Mouse (Mus musculus): Measurements from ENCODE around the gene Fam131a.
"Not testable (repeated sequence)": the region's sequence is repeated elsewhere in the genome, so short reads cannot be mapped to it uniquely, and the experiment has no call there.

Gene Fam131a

DNA sequence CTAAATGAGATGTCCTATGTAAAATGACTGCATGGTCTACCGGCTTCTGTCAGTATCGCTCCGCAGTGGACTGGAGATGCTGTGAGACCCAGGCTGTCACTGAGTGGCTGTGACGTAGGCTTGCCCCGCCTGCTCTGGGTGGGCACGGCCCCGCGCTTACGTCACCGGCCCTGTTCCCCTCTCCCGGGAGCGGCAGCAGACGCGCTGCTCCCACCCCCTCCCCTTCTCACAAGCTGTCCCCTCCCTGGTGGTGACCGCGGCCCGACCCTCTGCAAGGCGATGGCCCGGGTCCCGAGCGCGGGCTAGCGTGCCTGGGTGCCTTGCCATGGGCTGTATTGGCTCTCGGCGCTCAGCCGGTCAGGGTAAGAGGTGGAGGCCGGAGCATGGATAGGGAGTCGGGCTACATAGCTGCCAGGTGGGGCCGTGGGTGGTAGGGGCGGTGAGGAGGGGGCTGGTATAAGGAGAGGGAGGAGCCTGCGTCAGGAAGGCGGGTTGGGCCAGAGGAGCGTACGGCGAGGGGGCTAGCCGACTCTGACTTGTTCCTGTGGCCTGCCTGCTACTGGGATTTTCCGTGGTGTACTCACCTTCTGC, at the start of gene Fam131a:
Gene Fam131a (plus strand): TSS at position 131 of the 591 bp plus-strand sequence.
- DNase-seq: peak; percentile 72 to 74

DNA sequence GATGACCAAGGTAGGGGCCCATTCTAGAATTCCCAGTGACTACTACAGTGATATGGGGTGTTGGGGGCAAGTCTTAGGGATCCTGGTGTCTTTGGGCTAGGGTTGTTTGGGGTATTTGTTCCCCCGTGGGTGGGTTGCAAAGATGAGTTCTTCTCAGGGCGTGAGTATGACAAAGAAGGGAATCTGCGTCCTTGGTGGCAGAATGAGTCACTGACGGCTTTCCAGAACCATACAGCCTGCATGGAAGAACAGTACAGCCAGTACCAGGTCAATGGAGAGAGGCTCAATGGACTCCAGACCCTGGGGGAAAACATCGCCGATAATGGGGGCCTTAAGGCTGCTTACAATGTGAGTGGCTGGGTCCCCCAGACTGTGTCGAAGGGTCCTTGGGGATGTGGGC, 49.1 kb upstream of the Fam131a start:
- no peak for DNase-seq

DNA sequence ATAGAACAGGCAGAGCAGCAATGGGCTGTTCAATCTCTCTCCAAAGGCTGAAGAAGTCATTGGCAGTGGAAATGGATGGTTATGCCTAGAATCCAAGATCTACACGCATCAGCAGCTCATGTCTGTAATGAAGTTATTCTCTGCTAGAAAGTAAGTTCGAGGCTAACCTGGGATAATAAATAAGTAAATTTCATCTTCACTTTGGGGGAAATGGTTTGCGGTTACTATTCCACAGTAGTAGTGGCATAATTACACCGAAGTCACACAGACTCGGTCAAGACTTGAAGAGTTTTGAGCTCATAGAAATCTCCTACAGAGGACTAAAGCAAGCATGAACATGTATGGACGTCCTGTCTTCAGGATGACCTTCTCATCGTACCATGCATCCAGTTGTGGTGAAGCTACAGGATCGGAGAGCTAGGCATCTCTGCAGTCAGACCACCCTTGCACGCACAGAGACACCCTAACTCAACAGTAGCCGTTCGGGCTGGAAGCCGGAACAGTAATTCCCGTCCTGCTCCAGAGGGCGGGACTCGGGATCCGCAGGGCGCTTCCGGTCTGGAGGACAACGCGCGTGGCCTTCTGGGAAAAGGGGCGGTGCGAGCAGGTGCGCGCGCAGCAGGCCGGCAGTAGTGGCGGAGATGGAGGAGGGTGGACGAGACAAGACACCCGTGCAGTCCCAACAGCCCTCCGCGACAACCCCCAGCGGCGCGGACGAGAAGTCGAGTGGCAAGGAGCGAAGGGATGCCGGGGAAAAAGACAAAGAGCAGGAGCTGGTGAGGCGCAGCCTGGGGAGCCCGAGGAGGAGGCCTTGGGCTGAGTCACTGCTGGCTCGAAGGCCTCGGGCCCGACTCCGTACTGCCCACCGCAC, 41.7 kb upstream of the Fam131a start, which contains the start of gene Psmd2:
Gene Psmd2 (plus strand): TSS at position 577 of the 871 bp plus-strand sequence.
- peak; percentile 88 to 89 for DNase-seq

DNA sequence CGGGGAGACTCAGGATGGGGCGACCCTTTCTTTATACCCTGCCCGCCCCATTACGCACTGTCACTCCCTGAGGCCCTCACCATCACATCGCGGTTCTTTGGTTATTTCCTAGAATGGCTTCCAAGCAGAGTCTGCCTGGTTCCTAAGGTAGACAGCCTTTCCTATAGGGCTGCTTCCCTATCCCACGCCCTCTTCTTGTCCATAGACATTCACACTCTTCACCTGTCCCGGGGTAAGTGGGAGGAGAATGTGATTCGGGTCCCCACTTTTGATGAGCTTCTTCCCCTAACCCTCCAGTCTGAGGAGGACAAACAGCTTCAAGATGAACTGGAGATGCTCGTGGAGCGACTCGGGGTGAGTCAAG, 41.1 kb upstream of the Fam131a start:
- DNase-seq: no peak

DNA sequence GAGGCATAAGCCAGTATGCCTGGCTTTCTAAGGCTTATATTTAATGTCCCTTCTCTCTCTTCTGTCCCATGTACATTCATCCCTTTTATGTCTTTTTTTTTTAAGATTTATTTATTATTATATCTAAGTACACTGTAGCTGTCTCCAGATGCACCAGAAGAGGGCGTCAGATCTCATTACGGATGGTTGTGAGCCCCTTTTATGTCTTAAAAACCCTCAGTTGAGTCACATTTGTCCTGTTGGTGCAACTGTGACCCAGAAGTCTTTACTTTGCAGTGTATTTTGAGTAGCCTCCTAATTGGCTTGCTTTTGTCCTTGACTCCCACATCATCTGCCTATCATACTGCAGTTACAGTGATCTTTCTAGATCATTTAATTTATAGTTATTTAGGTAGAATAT, 39.7 kb upstream of the Fam131a start:
- no peak for DNase-seq

DNA sequence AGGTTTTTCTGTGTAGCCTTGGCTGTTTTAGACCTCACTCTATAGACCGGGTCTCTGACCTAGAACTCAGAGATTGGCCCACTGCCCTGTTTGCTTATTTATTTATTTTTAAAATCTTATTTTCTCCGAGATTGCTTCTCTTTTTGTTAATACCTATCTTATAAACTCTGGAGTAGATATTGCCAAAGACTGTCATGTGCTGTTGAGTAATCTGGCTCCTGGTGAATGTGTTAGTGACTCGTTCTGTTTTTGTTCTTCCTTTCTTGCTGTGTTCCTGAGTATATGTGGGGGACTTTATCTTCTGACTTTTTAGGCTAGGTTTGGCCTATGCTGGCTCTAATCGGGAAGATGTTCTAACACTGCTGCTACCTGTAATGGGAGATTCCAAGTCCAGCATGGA, 35.4 kb upstream of the Fam131a start:
- DNase-seq: no peak

DNA sequence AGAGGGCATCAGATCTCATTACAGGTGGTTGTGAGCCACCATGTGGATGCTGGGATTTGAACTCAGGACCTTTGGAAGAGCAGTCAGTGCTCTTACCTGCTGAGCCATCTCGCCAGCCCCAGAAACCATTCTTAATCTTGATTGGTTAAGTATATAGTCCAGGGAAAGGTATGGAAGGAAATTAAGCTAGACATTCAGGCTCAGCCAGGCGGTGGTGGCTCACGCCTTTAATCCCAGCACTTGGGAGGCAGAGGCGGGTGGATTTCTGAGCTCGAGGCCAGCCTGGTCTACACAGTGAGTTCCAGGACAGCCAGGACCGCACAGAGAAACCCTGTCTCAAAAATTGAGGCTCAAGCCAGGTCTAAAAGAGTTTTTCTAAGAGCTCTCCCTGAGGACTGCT, 25.0 kb upstream of the Fam131a start, which contains the start of gene Eif4g1:
Gene Eif4g1 (plus strand): TSS at position 301 of the 400 bp plus-strand sequence.
- not testable (repeated sequence) for DNase-seq

DNA sequence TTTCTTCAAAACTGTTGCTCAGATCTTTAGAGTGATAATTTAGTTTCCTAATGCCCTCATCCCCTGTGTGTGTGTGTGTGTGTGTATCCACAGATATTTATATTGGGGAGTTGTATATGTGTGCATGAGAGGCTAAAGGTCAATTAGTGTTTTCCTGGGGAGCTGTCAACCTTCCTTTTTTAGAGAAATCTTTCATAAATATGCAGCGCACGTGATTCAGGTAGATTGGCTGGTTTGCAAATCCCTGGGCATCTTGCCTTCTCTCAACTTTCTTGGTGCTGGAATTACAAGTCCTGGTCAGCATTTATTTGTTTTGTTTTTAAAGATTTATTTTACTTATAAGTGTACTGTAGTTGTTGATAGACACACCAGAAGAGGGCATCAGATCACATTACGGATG, 22.8 kb upstream of the Fam131a start:
- no peak for DNase-seq

DNA sequence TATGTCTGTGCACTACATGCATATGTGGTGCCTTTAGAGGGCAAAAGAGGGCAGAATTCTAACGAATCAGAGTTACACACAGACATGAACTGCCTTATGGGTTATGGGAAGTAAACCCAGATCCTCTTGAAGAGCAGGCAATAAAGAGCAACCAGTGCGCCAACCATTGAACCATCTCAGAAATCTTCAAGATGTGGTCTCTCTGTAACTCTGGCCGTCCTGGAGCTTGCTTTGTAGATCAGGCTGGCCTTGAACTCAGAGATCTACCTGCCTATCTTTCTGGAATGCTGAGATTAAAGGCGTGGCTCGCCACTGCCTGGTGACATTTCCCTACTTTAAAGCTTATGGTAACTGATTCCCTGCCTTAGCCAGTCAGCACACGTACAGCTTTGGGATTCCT, 21.2 kb upstream of the Fam131a start:
- DNase-seq: no peak

DNA sequence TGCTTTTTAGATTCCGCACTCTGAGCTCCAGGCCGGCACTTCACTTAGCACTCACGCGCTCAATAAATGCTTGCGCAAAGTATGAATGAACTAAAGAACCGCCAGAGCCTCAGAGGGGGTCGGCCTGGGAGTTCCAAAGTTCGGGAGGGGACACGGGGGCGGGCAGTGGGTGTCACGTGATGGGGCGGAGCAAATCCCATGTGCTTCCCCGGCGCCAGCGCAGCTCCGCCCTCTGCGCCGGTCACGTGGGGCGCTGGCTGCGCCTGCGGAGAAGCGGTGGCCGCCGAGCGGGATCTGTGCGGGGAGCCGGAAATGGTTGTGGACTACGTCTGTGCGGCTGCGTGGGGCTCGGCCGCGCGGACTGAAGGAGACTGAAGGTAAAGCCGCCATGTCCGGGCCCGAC, 20.5 kb upstream of the Fam131a start:
- DNase-seq: peak; percentile 90 to 93

DNA sequence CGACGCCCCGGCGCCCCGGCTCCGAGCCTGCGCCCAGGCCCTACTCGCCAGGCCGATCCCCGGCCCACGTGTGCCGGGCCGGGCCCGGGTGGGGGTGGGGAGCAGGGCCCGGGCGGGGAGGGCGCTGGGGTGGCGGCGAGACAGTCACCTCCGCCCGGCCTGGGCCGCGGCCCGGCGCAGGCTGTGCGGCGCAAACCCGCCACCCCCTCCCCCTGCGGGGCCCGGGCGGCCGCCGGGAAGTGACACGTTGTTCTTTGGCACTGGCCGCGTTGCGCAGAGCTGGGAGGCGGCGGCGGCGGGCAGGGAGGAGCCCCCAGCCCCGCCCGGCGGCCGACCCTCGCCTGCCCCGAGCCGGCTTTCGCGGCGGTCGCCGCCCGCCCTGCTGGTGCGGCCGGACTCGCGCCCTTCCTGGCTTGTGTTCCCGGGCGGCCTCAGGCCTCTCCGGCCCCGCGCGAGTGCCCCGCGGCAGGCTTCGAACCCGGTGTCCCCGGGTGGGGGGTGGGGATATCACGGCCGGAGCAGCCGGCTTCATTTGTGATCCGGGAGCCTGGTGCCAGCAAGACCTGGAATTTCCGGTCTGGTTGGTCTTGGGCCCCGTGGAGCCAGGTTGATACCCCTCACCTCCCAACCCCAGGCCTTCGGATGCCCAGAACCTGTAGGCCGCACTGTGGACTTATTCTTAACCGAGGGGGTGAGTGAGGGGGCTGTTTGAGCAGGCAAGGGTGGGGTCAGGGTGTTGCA, 19.9 kb upstream of the Fam131a start:
- peak; percentile 36 to 38 for DNase-seq

DNA sequence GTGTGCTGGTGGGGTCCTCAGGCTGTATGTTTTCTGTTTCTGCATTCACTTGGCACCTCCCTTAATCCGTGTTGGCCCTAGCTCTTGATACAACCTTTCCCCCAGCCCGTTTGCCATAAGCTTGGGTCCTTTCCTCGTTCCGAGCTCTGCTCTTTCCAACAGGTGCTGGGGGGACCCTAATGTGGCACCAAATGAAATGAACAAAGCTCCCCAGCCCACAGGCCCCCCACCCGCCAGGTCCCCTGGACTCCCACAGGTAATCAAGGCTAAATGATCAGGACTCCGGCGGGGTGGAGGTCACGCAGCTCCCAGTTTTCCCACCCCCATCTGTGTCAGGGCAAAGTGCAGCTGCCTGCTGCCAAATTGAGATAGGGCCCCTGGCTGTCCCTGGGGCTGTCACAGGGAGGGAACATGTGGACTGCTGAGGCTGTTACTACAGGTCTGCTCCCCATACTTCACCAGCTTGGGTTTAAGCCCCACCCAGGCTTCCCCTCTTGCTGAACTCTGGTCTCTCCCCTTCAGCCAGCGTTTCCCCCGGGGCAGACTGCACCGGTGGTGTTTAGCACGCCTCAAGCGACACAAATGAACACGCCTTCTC, 19.2 kb upstream of the Fam131a start:
- peak in 1 of 2 experiments; percentile 23 for DNase-seq

DNA sequence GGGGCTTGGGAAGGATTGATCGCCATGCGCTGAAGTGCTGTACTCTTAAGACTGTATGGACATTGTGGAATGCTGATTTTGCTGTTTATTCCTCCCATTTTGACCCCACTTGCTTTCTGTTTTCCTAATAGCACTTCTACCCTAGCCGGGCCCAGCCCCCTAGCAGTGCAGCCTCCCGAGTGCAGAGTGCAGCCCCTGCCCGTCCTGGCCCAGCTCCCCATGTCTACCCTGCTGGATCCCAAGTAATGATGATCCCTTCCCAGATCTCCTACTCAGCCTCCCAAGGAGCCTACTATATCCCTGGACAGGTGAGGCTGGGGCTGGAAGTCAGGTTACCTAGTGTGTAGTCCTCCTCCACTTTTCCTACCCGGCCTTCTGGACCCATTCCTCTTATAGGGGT, 17.8 kb upstream of the Fam131a start:
- DNase-seq: no peak

DNA sequence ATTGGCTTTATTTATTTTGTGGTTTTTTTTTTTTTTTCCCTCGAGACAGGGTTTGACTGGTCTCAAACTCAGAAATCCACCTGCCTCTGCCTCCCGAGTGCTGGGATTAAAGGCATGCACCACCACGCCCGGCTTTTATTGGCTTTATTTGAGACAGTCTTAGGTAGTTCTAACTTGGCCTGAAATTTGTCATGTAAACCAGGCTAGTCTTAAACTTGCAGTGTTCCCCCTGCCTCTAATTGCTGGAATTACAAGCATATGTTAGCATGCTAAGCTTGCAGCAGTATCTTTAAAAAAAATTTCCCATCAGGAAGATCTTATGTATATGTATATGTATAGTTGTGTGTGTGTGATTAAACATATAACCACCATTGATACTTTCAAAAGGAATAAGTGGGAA, 16.3 kb upstream of the Fam131a start:
- DNase-seq: no peak

DNA sequence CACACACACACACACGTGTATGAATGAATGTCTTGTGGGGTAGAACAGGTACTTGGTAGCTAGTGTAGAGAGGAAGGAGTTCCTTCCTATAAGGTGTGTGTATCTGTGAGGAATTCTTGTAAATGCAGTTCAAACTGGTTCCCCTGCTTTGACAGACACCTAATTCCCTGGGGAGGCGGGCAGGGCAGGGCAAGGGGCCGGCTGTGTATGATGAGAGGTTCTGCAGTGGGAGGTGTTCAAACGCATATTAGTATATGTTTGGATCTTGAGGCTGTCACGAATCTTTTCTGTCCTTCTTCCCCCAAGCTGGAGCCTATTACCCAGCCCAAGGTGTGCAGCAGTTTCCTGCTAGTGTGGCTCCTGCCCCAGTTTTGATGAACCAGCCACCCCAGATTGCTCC, 15.7 kb upstream of the Fam131a start:
- no peak for DNase-seq

DNA sequence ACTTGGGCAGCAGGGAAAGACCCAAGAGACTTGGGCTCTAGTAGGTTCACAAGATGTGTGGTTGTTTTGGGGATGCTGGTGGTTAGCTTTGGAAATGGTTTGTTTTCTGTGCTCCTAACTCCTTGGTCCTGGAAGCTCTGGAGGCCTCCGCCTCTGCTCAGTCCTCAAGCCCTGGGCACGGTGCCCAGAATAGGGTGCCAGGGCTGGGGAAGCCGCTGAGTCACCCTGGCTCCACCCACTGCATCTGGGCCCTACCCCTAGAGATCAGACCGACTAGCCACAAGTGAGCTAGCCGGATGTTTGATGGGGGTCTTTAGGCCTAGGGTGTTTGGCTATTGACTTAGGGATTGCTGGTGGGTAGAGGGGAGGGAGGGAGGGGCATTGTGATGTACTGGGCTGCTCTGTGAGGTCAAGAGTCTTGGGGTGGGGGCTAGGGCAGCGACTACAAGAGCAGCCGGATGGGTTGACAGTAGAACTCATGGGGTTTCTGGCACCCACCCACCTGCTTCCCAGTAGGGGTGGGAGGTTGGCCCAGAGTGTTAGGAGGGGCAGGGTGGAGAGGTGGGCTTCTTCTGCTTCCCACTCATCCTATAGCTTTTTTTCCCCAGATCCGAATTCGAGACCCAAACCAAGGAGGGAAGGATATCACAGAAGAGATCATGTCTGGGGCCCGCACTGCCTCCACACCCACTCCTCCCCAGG, 14.9 kb upstream of the Fam131a start:
- DNase-seq: no peak

DNA sequence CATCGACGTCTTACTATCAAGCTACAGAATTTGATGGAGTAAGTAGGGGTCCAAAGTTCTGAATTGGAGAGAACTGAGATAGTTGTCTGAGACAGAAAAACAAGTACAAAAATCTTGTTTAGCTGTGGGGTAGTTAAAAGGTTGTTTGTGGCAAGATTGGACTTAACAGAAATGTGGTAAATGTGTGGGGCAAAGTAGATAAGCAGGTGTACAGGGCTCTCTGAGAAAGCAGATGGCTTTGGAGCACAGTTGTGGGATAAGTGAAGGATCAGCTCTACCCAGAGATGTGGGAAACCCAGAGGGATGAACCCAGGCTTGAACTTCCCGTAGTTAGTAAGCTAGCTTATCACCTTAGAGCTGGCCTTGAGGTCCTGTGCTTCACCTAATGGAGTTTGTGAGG, 2.3 kb upstream of the Fam131a start:
- DNase-seq: no peak

DNA sequence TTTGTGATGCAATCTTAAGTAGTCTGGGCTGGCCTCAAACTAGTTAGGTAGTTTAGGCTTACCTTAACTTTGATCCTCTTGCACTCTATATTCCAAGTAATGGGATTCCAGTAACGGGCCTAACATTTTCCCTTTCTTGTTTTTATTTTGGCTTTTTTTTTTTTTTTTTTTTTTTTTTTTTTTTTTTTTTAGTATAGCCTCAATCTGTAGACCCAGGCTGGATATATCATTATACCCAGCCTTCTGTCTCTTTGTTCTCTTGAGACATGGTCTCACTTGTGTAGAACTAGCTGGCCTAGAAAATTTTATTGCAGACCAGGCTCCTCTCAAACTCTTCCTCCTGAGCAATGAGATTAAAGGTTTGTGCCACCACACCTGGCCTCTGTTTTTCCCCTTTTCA, 1.4 kb upstream of the Fam131a start:
- no peak for DNase-seq

DNA sequence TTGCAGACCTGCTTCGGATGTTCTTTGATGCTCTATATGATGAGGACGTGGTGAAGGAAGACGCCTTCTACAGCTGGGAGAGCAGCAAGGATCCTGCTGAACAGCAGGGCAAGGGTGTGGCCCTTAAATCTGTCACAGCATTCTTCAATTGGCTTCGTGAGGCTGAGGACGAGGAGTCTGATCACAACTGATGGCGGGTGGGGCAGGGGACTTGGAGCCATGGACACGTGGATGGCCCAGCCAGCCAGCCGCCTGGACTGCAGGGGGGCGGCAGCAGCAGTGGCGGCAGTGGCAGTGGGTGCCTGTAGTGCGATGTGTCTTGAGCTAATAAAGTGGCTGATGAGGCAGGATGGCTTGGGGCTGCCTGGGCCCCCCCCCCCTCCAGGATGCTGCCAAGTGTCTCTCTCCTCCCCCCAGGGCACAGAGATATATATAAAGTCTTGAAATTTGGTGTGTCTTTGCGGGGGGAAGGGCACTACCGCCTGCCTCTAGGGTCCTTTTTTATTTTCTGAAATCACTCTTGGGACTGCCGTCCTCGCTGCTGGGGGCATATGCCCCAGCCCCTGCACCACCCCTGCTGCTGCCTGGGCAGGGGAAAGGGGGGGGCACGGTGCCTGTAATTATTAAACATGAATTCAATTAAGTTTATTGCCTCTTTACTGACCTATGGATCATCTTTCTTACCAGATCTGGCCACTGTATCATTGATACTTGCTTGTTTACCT, 638 bp upstream of the Fam131a start:
- DNase-seq: no peak

DNA sequence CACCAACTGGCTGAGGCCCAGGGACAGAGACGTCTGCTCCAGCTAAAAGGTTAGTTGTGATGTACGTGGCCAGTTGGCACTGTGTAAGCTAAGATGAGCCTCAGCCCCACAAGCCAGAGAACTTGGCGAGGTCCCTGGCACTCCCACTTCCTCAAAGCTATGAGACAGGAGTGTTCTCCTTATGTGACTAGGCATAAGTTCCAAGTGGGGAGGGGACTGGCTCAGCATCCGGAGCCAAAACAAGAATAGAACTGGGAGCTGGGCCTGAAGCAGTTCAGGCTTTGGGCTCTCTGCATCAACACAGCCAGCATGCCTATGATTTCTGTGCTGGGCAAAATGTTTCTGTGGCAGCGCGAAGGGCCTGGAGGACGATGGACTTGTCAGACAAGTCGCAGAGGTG, 1.7 kb downstream of the Fam131a start:
- DNase-seq: no peak

DNA sequence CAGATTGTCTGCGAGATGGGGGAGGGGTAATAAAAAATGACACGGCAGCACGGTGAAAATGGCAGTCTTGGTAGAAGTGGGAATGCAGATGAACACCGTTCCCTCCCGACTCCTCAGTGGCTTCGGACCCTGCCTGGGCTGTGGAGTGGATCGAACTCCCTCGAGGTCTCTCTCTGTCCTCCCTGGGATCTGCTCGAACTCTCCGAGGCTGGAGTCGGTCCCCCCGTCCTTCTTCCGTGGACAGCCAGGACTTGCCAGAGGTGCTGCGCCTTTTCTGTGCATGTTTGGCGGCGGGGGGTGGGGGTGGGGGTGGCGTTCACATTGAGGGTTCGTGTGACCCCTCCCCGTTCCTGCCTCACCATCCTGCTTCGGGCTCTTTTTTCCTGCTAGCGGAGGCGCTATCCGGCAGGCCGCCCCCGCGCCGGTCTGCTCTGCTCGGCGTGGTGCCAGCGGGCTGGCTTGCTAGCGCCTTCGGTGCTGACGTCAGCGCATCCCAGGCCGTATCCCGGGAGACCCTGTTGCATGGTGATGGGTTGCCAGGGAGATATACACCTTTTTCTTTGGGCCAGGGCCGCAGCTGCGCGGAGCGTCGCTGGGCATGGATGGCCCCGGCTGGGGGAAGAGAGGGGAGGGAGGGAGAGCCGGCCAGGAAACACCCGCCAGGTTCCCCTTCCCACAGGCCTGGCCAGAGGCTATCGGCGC, 2.7 kb downstream of the Fam131a start:
- no peak for DNase-seq

Measured in thymus, adult 18-20 months (tissue).